Mouse (Mus musculus) megakaryocyte progenitor cell, adult 5-6 weeks (primary cell): ENCODE measurements at regions not wholly inside any gene's neighbourhood (a gene's known extent, or its start where the extent isn't known, plus 50 kb on each side); places are given as distances from the start of the nearest gene placed in this dataset.

Source experiments
- ATAC-seq: replicated peaks from 2 replicates; pipeline ENCODE4 v1.8.0; 2016; ENCODE audit warnings: mild to moderate bottlenecking, moderate TSS enrichment, inconsistent platforms; ENCODE audit not compliant: poor library complexity

DNA sequence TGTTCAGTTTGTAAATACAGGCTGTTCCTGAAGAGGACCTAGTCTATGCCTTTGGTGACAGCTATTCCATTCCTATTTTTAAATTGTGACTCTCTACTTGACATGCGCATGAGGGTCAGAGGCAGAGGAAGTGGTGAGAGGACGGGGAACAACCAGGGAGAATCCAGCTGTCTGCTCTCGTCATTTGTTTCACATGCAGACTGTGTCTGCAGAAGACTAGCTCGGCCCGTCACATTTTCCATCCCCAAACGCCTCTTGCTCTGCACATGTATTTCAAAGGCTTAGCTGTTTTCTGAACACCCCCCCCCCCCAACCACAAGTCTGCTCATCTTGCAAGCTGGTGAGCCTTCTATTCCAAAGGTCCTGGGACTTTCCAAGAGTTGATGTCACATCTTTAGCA lies 339.4 kb downstream of the Dhx35 start:
- ATAC-seq: no peak

DNA sequence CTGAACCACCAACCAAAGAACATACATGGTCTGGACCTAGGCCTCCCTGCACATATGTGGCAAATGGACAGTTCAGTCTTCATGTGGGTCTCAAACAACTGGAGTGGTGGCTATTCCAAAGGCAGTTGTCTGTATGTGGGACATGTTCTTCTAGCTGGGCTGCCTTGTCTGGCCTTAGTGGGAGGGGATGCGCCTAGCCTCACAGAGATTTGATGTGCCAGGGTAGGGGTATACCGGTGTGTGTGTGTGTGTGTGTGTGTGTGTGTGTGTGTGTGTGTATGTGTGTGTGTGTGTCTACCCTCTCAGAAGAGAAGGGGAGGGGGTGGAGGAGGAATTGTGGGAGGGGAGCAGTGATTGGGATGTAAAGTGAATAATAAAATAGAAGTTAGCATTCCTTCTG lies 344.0 kb downstream of the Dhx35 start:
- no peak for ATAC-seq

DNA sequence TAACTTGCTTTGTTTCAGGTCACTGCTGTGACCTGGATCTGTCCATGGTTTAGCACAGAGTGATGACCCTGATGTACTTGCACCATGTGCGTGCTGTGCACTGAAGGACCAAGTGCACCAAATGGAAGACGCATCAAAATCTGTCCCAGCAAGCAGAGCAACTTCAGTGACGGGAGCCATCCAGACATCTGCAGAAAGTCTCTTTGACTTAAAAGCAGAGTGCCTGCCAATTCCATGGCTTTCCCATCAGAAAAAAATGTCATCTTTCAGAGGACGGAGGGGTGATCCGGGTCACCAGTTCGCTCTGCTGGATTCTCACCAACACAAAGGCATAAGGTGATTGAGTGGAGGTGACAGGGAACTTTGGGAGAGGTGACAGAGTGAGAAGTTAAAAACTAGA lies 351.4 kb downstream of the Dhx35 start:
- no peak for ATAC-seq

DNA sequence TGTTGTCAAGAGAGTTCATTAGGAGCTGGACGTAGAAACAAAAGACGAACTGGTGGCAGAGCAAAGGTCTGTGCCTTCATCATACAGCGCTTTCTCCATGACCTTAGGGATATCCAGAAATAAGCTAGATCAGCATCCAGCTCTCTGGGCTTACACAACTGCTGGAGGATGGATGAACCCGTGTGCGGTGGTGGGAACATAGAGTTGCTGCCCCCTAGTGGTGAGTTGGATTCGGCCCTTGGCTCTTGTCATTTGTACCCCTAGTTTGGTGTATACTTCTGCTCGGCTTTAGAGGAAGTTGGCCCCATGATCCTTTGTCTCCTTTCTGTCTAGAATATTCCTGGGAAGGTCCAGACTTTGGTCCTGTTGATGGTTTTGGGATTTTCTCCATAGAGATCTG lies 369.4 kb downstream of the Dhx35 start:
- ATAC-seq: peak; percentile 82

DNA sequence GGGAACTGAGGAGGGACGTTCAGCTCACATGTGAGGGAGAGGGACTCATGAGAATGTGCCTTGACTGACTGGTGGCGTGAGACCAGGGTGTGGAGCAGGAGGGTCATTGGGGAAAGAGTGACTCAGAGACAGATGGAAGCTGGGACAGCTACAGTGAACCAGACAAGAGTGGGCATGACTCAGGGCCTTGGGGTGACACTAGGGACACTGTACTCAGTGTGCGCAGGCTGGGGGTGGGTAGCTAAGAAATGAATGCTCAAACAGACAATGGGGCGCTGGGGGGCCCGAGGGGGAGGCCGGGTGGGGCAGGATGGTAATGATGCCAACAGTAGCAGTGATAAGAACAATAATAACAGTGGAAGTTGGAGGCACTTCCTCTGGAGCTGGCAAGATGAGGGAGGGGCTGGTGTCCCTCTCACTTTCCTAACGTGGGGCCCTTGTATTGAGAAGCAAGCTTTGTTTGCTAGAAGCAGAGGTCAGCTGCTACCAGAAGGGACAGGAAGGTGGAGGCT lies 374.0 kb downstream of the Dhx35 start:
- no peak for ATAC-seq

DNA sequence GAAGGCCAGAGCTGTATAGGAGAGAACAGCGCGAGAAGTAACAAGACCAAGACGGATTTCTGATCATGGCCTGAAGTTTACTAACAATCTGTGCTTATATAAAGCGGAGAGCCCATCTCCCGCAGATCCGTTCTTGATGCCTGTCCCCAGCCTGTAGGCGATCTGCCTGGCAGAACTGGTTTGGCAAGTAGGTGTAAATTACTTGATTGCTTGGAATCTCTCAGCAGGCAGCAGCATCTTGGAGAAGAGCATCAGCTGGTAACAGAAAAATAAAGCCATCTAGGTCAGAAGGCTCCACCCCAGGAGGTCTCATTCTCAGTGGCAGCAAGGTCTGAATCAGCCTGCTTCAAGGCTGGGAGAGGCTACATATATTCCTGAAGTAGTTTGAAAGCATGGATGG lies 401.5 kb downstream of the Dhx35 start:
- no peak for ATAC-seq

DNA sequence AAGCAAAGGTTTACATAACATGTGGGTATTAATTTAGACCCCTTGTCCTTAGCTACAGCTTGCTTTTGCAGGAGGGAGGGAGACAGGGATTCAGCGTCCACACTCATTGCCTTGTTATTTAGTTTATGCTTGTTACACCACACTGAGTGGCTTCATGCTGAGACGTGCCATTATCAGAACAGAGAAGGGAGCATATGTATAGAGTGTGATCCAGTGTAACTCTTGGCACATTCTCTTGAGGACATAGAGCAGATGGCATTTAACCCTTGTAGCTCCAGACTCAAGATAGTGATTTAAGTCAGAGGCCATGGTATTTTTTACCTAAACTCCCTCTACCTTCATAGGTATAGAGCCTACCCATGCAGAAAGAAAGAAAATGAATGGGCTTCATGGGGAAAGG lies 437.7 kb downstream of the Dhx35 start:
- ATAC-seq: no peak

DNA sequence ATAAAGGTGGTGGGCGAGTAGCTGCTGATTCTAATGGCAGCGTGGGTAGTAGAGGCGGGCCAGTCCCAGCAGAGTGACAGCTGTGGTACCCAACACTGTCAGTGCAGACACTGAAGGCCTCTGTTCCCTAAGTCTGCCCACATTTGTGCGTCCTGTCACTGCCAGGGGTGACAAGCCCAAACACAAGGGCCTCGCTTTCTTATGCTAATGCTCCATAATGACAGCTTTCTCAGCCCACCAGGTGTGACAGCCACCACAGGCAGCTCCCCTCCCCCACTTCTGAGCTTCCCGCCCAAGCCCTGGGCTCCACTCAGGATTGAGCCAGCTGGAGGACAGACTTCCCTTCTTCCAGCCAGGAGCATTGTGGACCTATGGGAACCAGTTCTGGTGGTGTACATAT lies 440.4 kb downstream of the Dhx35 start:
- no peak for ATAC-seq

DNA sequence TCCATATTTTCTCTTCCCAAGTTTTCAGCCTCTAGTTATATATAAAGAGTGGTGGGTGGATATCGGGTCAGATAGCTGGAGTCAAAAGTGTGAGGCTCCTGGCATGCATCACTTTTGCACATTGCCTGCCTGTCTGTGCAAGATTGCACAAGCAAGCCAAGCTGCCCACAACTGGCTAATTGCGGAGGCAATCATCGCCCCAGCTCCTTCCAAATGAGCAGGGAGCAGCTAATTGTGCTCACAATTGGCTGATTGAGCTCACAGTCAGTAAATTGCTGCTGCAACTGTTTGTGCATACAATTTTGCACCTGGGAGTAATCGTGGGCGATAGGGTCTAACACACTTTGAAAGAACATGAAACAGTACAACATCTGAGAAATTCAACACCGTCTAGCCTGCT lies 455.5 kb downstream of the Dhx35 start:
- no peak for ATAC-seq

DNA sequence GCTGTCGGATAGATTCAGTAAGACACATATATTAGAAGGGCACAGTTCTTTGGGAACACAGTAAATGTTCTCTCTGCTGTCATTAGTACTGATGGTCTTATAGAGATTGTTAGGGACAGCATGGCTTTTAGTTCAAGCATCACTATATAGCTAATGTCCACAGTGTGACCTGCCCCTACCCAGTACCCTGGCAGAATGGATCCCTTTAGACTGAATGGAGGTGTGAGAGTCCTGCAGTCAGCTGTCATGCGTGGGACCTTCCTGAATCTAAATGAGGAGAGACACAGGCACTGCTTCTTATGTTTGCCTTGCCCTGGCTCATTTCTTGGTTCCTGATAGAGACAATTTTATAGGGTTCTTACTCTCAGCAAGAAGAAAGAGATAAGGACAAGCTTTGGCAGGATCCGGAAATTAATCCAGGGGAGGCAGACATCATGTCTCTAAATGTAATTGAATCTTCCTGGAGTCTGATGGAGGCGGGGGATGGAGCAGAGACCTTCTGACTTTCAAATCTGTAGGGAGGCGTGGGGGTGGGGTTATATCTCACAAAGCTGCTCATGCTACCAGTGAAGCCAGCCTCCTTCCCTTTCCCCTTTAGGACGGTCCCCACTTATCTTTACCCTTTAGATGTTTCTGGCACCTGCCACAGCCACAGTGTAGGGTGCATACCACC lies 456.5 kb downstream of the Dhx35 start:
- ATAC-seq: no peak

DNA sequence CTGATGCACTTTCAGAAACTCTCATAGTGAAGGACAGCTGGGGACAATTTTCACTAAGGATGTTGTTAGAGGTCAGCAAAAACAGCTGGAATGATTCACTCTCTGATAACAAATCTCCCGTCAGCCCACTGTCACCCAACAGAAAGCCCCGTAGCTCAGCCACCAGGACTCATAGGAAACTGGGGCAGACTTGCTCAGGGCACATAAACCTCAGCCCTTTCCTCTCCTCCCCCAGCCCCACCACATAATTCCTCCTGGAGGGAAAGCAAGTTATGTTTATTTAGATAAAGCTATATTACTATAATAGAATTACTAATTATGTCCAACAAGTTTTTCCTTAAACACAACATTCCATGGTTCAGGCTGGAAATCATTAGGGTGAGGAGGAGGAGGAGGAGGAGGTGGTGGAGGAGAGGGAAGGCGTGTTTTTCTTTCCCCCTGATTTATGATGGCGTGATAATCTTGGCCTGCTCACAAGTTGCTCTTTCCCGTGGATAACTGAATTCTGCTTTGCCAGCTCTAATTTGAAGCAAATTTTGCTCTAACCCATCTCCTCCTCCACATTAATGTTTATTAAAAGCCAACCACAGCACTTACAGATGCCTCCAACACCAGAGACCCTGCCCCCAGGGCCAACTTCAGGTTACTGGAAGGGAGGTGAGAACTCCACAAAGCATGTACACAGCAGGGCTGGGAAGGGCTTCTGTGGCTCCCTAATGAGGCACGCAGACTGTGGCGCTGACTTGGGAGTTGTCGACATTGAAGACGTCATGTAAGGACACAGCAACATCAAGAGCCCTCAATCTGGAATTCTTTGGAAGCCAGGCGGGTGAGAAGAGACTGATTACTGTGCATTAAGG lies 475.8 kb downstream of the Dhx35 start:
- no peak for ATAC-seq

DNA sequence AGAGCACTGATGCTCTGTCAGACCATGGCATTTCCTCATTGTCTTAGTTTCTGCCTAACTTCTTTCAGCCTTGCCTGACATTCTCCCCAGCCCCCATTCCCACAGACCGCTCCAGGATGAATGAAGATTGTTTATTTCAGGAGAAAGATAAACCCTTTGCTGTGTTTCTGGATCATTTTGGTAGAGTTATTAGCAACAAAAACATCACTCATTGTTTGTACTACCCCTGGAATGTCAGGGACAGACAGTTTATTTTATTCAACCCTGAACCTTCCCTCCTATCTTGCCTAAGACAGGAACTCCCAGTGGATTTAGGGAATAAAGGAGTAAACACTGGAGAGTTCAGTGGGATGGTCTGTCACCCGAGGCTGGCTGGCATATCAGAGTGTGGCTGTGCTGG lies 484.3 kb downstream of the Dhx35 start:
- ATAC-seq: no peak

DNA sequence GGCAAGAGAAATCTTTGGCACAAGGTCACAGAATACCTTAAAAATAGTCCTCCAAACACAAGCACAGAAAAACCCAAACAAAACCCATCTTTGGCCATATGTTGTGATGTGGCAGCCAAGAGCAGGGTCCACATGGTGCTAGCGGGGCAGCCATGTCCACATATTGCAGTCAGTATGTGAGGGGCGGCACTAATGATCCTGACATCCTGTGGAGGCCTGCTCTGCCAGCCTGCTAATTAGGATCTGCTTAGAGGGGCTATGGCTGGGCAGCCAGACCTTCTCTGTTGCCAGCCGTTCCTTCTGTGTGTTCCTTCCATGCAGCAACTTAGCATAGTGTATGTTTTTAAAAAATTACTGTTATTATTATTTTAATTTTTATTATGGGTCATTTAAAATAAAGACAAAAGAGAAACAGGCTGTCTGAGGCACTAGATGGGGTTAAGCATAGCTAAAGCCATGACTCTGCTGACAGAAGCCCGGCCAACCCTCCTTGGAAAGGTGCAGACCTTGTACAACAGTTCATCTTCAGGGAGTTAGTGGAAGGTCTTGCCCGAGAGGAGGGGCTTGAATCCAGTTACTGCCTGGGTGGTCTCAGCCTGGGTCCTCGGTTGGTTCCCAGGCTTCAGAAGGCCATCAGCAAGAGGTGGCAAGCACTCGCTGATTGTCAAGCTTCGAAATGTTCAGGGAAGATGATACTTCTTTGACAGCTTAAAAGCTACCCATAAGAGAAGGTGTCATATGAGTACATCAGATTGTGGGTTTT lies 487.1 kb downstream of the Dhx35 start:
- ATAC-seq: no peak

DNA sequence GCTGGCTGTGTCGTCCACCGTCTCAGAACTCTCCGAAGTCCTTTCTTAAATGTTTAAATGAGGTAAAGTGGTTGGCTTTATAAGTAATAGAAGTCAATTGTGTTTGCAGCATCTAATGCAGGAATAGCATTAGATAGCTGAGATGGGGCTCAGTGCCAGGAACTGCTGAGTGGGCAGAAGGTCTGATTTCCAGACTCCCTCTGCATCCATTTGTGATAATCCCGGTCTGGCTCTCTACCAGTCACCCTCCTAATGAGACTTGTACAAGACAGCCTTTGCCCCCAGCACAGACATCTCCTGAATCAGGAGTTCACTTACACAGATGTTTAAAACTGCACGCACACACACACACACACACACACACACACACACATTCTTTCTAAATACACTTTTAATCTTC lies 489.5 kb downstream of the Dhx35 start:
- ATAC-seq: no peak

DNA sequence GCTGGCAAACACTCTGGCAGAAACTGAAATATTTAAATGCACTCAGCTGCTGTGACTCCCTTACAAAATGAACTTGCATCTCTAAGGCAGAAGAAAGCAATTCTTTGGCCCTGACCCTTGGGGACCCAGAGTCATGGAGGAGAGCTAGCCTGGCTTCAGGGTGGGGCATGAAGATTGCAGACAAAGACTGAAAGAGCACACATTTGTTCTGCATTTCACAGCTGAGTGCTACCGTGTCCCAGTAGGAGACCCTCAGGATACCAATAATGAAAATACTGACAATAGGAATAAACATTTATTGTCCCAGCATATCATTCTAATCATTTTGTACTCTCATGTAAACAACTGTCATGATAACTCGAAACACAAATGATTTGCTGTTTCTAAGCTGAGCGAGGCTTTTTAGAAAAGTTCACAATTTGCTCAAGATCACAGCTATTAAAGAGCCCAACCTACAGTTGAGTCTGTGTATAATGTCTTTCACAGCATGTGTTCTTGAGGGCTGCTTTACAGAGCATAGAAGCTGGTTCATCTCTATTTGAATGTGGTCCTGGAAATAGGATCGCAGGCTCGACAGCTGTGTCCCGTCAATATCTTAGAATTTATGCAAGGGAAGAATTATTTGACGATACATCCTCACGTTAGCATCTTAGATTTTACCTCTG lies 490.1 kb downstream of the Dhx35 start:
- ATAC-seq: no peak

DNA sequence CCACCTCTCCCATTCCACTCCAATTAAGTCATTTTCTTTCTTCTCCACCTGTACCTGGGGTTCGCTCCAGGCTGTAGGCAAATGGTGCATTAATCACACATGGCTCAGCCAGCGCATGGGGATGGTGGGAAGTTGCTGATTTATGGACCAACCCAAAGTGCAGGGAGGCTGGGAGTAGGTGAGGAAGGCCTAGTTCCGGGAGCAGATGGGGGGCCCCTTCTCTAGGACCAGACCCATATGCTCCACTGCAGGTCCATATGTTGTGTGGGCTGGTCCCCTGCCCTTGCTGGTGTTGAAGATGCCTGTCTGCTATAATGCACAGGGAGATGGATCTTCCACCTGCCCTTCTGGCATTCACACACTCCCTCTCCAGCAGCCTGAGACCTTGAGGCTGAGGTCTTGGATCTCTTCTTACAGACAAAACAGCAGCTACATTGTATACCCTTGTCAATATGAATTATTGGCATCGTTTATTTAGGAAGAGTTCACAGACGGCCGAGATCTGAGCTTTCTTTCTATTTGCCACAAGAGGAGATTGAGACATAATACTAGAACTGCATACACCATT lies 493.5 kb downstream of the Dhx35 start:
- ATAC-seq: no peak

DNA sequence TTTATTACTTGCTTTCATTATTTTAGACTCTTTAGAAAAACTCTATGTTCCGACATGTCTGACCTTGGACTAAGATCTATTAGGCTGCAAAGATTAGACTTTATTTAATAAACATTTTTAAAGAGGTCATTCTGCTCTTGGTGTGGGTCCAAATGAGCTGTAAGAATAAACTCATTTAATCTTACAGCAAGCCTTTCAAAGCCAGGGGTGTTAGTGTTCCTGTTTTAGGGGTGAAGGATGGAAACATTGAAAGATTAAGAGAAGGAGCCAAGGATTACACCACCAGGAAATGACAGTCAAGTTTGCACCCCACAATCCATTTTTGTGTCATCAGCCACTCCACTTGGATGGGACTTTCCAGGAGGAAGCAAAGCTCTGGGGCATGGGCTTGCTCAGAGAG lies 495.5 kb downstream of the Dhx35 start:
- ATAC-seq: no peak

DNA sequence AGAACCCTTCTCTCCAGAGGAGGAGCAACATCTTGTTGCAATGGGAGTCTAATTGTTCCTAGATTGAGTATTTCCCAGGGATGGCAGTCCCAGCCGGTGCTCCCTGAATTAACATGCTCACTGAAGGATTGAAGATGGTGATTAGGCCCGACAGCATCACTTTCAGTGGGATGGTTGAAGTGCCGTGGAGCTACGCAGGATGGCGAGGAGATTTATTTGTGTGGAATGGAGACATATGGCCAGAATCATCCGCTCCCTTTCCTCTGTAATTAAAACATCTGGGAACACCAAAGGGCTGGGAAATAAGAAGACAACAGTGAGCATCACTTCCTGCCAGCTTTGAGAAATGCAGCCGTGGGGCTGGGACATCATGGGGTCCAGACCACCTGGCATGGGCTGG lies 512.4 kb downstream of the Dhx35 start:
- ATAC-seq: no peak

DNA sequence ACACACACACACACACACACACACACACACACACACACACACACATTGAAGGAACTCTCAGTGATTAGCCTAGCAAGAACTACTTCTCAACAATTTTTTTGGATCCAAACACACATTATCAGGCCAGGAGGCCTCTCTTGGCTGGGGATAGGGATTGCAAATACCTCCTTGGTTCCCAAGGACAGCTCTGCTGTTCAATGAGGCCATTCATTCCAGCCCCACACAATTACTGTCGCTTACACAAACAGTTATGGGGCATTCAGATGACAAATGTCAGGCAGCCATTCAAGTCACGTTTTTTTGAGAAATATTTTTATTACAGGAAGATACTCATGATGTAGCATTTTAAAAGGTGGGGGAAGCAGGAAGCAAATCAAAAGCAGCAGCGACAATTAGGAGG lies 540.1 kb downstream of the Dhx35 start:
- ATAC-seq: no peak

DNA sequence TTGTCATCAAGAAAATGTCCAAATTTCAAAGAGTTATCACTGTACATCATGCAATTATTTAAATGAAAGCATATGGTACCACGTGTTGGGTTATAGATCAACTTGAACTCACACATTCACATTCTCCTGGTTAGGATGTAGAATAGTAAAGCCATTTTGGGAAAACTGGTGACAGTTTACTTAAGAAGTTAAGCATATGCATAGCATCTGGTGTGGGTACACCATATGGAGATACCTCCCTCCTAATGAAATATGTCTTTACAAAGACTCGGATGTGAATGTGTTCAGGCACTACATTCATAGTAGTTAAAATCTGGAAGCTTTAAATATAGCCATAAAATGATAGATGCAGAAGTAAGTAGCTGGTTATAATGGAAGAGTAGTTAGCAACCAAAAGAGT lies 542.0 kb downstream of the Dhx35 start:
- ATAC-seq: no peak
